Mouse (Mus musculus): ENCODE data around the gene Svs1.

DNA sequence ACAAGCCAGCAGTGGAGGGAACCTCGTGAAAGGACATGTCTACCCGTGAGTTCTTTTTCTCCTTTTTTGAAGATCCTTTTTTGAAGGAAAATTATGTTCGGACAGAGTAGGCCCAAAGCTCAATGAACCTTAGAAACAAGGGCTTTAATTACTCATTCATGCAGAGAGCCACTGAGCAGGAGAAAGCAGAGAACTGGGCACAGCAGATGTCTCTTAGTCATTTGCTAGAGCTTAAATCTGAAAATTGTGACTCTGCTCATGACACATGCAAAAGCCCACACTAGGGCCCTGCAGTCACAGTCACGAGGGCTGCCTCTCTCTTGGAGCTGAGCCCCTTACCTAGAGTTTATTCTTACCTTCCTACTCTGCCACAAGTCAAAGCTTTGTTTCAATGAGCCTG is 46.1 kb downstream of the Svs1 start:
- TF ChIP-seq POLR2A (IDR thresholded peaks at IDR 0.05; ENCODE audit: low read depth, low read length) (no peak), CTCF (conservative IDR thresholded peaks at IDR 0.05; ENCODE audit: insufficient read depth, insufficient read length, low read depth, low read length) (no peak)
